Mouse (Mus musculus): ENCODE measurements around the gene Cdt1.

Cdt1 gene

DNA sequence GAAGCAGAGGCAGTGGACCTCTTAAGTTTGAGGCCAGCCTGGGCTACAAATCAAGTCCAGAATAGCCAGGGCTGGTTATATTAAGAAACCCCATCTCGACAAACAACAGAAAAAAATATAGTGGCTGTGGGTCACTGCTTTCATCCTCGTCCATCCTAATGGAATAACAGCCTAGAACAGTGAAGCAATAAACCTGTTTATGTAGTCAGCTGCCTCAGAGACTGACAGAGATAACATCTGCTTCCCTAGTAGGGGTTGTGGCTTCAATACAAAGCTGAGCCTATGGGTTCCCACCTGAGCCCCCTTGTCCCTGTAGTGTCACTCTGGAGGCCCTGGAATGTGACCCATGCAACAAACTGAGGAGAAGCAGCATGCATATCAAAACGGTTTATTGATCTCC is 6.4 kb downstream of the Cdt1 start:
- DNase-seq (ENCODE audit: low spot score in 2 of 2), result no peak

DNA sequence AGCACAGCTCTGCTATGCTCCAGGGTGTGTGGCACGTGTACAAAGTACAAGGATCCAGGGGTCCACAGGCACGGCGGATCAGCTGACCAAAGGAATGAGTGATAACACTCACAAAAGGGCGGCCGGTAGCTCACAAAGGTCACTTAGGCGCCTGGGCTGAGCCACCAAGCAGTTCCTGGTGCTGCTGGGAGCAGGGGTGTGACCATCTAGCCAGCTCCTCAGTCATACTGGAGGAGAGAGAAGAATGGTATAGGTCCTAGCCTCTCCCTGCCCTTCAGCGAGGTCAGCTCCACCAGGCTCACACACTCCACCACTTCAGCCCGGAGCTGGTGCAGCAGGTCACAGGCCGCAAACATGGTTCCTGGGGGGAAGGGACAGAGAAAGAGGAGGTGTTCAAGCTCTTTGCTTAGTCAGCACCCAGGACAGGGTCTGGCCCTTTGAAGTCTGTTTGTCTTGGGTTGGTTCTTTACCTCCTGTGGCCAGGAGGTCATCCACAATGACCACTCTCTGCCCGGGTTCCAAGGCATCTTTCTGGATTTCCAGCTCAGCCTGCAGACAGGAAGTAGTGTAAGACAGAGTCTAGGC is 6.9 kb downstream of the Cdt1 start:
- no peak for DNase-seq (ENCODE audit: low spot score in 2 of 2)

DNA sequence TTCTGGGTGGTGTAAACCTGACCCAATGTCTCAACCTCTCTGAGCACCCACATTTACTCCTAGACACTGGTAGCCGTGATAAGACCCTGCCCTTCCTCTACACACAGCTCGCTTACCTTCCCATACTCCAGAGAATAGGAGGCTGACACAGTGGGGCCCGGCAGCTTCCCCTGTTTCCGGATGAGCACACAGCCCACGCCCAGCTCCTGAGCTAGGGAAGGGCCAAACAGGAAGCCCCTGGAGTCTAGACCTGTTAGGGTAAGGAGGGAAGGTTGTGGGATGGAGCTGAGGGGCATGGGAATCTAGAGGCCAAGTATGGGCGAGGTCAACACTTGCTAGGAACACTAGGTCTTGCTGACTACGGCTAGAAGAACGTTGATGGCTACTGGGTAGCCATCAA is 7.5 kb downstream of the Cdt1 start:
- DNase-seq (ENCODE audit: low spot score in 2 of 2), result no peak

DNA sequence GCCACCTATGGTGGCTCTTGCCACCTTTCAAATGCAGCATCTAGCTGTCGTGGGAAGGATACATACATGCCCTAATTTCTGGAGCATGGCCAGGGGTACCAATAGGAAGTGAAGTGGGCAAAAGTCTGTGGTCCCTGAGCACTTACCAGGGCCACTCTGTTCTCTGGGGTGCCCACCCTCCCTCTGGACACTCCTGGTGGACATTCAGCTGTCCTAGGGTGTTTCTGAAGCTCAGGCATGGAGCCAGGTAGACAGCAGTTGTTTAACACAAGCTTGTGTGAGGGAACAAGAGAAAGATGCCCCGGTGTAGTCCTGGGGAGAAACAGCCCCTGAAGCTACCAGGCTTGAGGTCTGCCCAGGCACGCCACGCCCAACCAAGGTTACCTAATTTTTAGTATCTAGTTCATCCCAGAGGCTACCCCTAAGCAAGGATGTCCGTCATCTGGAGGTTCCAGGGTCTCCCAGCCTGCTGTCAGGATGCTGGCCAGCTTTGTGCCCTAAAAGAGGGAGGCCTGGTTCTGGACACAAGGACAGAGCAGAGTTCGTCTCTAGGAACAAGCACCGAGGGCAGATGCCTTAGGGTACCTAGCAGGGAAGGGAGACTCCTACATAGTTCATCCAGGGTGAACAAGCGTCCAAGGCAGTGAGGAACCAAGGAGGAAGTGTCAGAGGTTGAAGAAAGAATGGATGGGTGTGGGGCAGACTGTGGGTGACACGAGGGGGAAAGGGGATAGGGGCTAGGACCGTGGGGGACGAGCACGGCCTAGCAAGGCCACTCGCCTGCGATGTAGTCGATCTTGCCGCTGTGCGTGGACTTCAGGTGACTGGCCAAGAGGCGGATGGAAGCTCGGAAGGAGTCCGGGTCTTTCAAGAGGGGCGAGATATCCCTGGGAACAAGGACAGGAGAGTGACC is 8.2 kb downstream of the Cdt1 start:
- DNase-seq (ENCODE audit: low spot score in 2 of 2), result no peak

DNA sequence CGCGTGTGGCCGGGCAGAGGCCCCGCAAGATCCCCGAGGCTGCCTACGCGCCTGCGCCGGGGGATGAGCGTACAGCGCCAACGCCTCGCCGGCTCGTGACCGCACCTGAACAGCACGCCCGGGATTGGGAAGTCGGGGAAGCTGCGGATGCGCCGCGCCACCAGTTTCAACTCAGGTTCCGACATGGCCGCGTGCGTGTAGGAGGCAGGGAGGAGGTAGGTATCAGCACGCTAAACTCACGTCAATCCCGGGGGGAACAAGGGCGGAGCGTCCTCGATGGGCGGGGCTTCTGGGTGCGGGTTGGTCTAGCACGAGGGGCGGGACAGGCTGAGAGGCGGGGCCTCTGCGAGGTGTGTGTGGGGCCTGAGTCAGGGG is 8.8 kb downstream of the Cdt1 start, which contains the start of gene Aprt:
Gene Aprt, minus strand, starts transcription at position 262 of the 375 bp plus-strand sequence.
- peak; percentile 91 for DNase-seq (ENCODE audit: low spot score in 2 of 2)

DNA sequence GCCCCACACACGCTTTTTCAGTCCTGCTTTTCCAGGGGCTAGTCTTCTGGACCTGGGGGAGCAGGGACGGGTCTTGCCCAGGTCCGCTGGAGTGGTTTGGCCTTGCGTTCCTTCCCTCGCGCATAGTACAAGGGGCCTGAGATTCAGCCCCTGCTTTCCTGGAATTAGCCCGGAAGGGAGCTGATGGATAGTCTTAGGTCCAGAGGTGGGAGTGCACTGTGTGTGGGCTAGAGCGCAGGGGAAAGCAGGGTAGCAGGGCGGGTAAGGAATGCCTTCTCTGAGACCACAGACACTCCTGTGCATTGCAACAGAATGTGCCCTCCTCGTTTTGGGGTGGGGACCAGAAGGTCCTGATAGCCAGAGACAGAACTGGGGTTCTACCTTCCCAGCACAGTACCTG is 9.3 kb downstream of the Cdt1 start:
- no peak for DNase-seq (ENCODE audit: low spot score in 2 of 2)

DNA sequence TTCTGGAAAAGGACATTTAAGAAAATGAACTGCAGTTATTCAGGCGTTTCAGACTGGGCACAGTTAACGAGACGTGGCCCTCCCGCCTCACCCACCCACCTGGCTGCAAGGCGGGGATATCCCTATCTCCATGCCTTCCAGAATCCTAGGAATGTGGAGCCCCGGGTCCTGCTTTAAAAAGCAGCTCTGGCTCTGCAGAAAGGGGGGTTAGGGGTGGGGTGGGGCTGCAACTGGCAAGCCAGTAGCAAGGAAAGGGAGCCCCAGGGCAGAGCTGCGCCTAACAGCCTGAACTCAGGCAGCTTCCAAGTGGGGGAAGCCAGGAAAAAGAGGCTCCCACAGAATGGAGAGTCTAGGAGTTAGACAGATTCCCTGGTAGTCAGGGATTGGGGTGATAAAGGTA is 11.4 kb downstream of the Cdt1 start:
- DNase-seq (ENCODE audit: low spot score in 2 of 2), result no peak

DNA sequence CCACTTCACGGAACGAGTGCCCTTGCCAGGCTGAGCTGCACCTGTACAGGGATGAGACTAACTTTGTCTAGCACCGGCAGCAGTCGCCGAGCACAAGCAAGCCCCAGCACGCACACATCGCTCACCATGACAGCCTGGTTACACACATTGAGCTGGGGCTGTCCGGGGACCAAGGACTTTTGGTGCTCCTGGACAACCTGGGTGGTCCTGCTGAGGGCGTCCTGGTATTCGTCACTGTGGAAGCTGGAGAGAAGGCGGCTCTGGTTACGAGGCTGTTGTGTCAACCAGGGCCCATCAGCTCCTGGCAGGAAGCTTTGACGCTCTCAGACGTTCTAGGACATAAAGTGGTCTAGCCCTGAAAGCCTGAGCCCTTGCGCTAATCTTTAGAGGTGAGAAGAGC is 13.1 kb downstream of the Cdt1 start:
- no peak for DNase-seq (ENCODE audit: low spot score in 2 of 2)

DNA sequence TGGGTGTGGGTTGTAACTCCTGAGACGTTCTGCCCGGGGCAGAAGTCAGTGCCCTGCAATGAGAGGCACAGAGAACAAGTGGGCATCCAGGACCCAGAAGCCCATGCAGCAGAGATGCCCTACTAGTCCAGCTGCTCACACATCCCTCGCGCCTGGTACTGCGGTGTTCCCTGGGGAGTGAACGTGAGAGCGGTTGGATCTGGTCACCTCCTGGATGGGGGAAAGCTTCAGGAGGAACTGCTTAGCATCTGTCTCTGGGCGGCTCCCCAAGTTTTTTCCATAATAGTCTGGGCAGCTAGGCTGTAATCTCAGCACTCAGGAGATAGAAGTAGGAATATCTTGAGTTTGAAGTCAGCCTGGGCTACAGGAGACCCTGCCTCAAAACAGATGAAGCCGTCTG is 17.2 kb downstream of the Cdt1 start:
- no peak for DNase-seq (ENCODE audit: low spot score in 2 of 2)

DNA sequence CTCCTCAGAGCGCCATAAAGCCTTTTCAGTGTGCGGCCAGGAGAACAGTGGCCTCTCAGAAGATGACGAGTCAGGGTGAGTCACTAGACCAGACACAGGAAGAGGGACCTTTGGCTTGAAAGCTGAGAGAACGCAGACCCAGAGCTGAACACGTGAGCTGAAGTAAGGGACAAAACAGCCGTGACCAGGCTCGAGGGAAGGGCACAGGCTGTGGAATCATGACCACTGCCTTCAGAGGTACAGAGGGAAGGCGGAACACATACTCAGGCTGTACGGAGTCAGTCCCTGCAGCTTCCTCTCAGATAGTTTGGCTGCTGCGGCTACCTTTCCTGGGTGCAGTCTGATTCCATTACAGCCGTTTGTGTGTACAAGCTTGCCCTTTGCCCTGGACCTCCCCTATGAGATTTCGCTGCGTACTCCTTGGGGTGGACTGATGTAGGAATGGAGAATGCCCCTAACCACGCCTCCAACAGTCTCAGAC is 17.6 kb downstream of the Cdt1 start:
- DNase-seq (ENCODE audit: low spot score in 2 of 2), result no peak

DNA sequence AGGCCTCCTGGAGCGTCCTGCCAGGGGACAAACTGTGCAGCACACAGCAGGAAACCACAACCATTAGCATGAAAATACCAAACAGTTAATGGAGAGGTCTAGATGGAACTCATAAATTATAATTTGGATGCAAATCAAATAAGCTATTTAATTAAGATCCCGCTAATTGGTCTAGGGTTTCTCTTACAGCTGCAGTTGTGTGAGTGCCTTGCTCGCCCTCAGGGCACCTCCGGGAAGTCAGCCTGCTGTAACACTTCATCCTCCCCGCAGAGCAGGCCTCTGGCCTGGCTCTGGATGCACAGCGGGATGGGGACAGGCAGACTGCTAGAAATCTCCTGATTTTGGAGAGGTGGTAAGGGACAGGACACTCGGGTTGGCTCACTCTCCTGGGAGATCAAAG is 18.4 kb downstream of the Cdt1 start:
- no peak for DNase-seq (ENCODE audit: low spot score in 2 of 2)

DNA sequence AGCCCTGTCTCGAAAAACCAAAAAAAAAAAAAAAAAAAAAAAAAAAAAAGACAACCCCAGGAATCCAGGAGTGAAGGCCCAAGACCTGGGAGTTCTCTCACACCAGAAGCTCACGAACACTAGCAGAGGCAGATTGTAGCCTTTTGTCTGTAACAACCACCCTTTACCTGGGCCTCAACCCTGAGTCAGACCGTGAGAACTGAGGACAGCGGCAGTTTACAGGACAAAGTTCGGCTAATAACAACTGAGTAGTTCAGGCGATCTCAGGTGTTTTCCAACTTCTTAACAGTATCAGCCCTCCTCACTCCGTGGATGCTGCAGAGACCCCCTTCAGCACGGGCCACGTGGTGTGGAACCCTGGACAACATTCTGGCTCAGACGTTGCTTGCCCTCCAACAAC is 18.9 kb downstream of the Cdt1 start:
- DNase-seq (ENCODE audit: low spot score in 2 of 2), result no peak

DNA sequence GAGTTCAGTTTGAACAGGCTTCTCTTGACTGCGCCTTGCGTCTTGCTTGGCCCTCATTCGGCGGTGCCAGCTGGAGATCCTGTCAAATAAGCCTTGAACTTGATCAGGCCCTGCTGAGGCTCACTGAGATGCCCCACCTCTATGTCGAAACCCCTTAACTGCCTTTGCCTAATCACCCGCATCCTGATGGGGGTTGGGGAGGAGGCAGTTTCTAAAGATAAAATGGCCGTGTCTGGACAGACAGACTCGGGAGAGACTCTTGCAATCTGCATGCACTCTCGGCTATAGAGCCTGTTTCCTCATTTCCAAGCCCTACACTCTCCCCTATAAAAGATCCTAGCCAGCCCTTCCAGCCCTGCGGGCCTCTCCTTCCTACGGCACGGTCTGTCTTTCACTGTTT is 25.4 kb downstream of the Cdt1 start:
- DNase-seq (ENCODE audit: low spot score in 2 of 2), result no peak

DNA sequence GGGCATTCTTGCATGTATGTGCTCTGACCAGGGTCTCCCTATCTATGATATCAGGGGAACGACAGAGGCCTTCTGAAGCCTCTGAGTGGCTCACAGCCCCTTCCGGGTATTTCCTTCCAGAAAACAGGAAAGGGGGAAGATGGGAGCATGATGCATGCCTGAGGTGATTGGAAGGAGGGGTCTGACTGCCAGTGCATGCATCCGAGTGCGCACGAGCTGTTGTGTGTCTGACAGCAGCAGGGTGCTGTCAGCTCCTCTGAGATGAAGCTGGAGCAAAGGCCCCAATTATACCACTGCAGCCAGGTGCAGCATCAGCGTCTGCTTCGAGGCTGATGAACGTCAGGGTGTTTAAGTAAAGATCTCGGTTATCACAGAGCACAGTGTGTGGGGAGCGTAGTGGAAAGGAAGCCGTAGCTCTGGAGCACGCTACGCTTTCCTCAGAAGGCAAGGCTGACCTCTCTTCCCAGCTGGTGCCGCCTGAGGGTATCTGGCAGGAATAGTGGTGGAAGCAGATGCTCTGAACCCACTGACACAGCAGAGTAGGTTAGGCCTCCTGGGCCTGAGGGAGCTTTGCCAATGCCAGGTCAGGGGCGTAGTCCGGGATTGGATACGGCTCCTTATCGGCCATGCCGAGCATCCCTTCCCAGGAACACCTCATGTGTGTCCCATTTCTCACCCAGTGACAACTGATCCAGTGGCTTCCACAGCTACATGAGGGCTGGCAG is 26.1 kb downstream of the Cdt1 start:
- no peak for DNase-seq (ENCODE audit: low spot score in 2 of 2)

DNA sequence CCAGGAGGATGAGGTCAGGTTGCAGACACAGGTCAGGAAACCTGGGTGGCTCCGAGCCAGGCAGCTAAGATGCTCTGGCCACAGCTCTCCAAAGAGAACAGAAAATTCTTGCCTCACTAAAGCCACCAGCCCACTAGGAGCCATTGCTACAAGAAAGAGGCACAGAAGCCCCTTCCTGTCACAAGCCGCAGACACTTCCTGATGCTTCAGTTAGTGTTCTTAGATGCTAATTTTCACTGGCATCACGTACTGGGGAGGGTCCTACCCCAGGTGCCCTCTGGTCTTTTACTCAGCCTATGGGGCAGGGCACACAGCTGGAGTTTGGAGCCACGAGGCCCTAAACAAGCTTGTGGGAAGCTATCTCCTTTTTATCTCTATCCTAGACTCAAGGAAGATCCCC is 28.2 kb downstream of the Cdt1 start:
- DNase-seq (ENCODE audit: low spot score in 2 of 2), result no peak

DNA sequence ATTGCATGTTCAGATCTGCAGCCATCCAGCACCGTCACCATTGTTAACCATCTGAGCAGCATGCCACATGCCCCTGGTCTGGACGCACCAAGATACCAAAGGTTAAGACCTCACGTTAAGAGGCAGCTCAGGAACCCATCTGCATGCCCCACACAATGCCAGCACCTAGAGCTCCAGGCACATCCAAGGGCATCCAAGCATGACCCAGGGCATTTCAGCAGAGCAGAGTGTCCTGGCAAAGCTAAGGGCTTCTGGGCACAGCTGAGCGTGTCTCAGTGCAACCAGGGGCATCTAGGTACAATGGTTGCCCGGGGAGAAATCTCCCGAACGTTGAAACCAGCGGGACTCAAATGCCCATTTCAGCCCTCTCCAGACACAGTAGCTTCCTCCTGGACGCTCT is 32.9 kb downstream of the Cdt1 start:
- no peak for DNase-seq (ENCODE audit: low spot score in 2 of 2)

DNA sequence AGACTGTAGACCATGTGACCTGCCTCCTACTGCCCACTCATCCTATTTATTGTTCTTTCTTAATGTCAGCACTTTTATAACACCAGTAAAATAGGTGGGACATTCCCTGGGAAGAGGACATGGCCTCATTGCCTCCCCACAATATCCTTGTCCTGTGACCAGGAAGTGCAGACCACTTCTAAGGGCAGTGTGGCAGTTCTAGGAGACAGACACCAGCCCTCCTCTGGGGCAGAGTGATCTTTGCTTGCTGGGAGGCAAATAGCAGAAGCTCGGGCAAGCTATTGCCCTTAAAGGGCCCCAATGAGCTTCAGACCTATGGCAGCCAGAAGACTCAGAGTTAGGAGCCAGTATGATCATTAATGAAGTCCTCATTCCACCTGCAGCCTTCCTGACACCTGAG is 36.8 kb downstream of the Cdt1 start:
- DNase-seq (ENCODE audit: low spot score in 2 of 2), result no peak

DNA sequence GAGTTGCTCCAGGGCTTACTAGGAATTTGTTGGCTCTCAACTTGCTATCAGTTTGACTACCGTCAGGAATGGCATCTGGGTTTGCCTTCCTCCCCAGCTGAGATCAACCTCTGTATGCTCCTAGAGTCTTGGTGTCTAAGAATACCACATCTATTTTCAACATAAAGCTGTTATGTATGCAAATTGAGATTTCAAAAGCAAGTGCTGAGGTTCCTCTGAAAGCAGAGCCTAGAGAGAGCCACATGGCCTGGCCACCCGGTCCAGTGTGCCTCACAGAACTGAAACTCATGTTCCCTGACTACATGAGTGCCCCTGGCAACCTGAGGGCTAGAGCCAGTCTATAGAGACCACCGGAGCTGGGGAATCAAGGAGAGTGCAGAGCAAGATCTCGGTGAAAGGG is 37.6 kb downstream of the Cdt1 start:
- no peak for DNase-seq (ENCODE audit: low spot score in 2 of 2)

DNA sequence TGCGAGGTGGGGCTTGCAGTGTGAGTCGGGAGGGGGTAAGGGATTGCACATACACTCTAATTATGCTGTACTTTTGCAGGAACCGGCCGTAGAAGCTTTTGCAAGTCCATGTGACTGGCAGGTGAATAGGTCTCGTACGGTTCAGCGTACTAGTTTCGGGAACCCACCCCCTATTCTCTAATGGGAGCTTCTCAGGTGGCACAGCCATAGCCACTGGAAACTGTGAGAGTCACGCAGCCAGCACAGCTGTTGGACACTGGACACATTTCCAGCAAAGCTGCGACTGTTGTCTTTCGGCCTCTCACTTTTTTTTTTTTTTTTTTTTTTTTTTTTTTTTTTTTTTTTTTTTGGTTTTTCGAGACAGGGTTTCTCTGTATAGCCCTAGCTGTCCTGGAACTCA is 39.0 kb downstream of the Cdt1 start:
- DNase-seq (ENCODE audit: low spot score in 2 of 2), result no peak

DNA sequence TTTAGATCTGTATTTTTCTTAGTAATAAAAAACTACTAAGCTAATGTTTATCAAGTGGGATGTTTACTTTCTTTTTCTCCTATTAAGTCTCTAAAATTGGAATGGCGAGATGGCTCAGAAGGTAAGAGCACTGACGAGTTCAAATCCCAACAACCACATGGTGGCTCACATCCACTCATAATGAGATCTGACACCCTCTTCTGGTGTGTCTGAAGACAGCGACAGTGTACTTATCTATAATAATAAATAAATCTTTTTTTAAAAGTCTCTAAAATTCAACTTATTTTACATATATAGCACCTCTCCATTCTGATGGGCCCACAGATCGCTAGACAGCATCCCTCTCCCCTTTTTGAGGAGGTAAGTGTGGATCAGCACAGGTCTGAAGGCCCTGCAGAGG is 42.4 kb downstream of the Cdt1 start:
- no peak for DNase-seq (ENCODE audit: low spot score in 2 of 2)

DNA sequence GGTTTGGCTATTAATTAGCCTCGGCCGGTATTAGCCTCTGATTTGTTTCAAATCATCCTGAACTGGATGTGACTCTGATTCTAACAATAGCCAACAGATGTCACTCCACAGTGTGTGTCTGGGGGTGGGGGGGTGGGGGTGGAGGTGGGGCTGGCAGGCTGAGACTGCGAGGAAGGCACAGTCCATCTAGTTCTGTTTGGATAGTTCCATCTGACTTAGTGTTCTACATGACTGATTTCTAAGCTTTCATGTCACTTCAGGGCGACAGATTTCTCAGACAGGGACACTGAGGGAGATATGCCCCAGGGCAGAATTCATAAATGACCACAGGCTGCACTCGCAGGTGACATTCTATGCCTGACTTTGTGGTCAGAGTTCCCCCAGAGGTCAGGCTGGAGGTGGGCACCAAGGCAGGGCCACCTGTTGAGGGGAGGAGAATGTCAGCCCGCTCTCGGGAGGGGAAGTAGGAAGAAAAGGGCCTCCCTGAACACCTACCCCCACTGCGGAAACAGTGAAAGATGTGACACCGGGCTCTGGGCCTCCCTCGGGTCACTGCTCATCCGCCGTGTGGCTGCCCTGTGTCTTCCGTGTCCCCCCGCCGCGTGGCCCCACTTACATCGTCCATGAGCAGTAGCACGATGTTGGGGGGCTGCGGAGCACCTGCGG is 42.9 kb downstream of the Cdt1 start:
- DNase-seq (ENCODE audit: low spot score in 2 of 2), result no peak
